Mouse (Mus musculus): ENCODE data around the gene Kcns3.

The Kcns3 gene

GRCm38 (mm10) chr12:11151015-11151414 is at the start of gene Kcns3:
Gene Kcns3, minus strand, starts transcription at chr12:11151056.
- no peak for DNase-seq (ENCODE audit: low read depth)

GRCm38 (mm10) chr12:11198551-11198950 is 47.7 kb upstream of the Kcns3 start:
- no peak for DNase-seq (ENCODE audit: low read depth)

GRCm38 (mm10) chr12:11198026-11198425 is 47.2 kb upstream of the Kcns3 start:
- DNase-seq (ENCODE audit: low read depth): no peak

GRCm38 (mm10) chr12:11196830-11197229 is 46.0 kb upstream of the Kcns3 start:
- DNase-seq (ENCODE audit: low read depth): no peak

- peak; percentile 72 for DNase-seq (ENCODE audit: low read depth)
Observed at GRCm38 (mm10) chr12:11196142-11196597, 45.3 kb upstream of the Kcns3 start.

- DNase-seq (ENCODE audit: low read depth): no peak
Observed at GRCm38 (mm10) chr12:11195031-11195430, 44.2 kb upstream of the Kcns3 start.

GRCm38 (mm10) chr12:11178486-11179154 is 27.8 kb upstream of the Kcns3 start:
- peak; percentile 77 for DNase-seq (ENCODE audit: low read depth)

GRCm38 (mm10) chr12:11177408-11178394 is 26.8 kb upstream of the Kcns3 start:
- DNase-seq (ENCODE audit: low read depth): no peak

- no peak for DNase-seq (ENCODE audit: low read depth)
Observed at GRCm38 (mm10) chr12:11158670-11159069, 7.8 kb upstream of the Kcns3 start.

- DNase-seq (ENCODE audit: low read depth): no peak
Observed at GRCm38 (mm10) chr12:11155123-11155522, 4.3 kb upstream of the Kcns3 start.

- no peak for DNase-seq (ENCODE audit: low read depth)
Observed at GRCm38 (mm10) chr12:11153587-11153986, 2.7 kb upstream of the Kcns3 start.

- DNase-seq (ENCODE audit: low read depth): no peak
Observed at GRCm38 (mm10) chr12:11150192-11150935, 492 bp downstream of the Kcns3 start.

GRCm38 (mm10) chr12:11149421-11150191 is 1.2 kb downstream of the Kcns3 start:
- no peak for DNase-seq (ENCODE audit: low read depth)

- DNase-seq (ENCODE audit: low read depth): no peak
Observed at GRCm38 (mm10) chr12:11149121-11149420, 1.8 kb downstream of the Kcns3 start.

GRCm38 (mm10) chr12:11144894-11145293 is 6.0 kb downstream of the Kcns3 start:
- DNase-seq (ENCODE audit: low read depth): no peak

- DNase-seq (ENCODE audit: low read depth): no peak
Observed at GRCm38 (mm10) chr12:11132418-11132817, 18.4 kb downstream of the Kcns3 start.

GRCm38 (mm10) chr12:11129188-11129587 is 21.7 kb downstream of the Kcns3 start:
- DNase-seq (ENCODE audit: low read depth): no peak

GRCm38 (mm10) chr12:11126186-11126759 is 24.6 kb downstream of the Kcns3 start:
- no peak for DNase-seq (ENCODE audit: low read depth)

GRCm38 (mm10) chr12:11101565-11101964 is 49.3 kb downstream of the Kcns3 start:
- no peak for DNase-seq (ENCODE audit: low read depth)

GRCm38 (mm10) chr12:11088626-11089372 is 62.1 kb downstream of the Kcns3 start:
- DNase-seq (ENCODE audit: low read depth): no peak

- no peak for DNase-seq (ENCODE audit: low read depth)
Observed at GRCm38 (mm10) chr12:11086866-11087265, 64.0 kb downstream of the Kcns3 start.

Data from induced T-regulatory cell, adult 2 months (primary cell).